Mouse (Mus musculus) cortical plate, adult 2 months (tissue): ENCODE results near the gene Vmn2r18.

Experiments used
- CTCF ChIP-seq: fragments of 200-500 bp; IDR thresholded peaks from 2 replicates; pipeline ENCODE4 v1.5.1; 2011; ENCODE audit warnings: mild to moderate bottlenecking, control low read depth, low read length; ENCODE audit not compliant: insufficient read depth; ENCODE audit errors: extremely low read depth
- POLR2A ChIP-seq: fragments of 200-500 bp; IDR thresholded peaks from 2 replicates; pipeline ENCODE4 v1.6.1; 2011; ENCODE audit warnings: mild to moderate bottlenecking, low read length, control low read depth; ENCODE audit not compliant: insufficient read depth; ENCODE audit errors: extremely low read depth

GRCm38 (mm10) chr5:151642102-151642501 lies 36.3 kb upstream of the Vmn2r18 start:
- no peak for TF ChIP-seq POLR2A
- no peak for TF ChIP-seq CTCF
